11 mouse cellular contexts compared by ENCODE assay signal in the genomic region with DNA sequence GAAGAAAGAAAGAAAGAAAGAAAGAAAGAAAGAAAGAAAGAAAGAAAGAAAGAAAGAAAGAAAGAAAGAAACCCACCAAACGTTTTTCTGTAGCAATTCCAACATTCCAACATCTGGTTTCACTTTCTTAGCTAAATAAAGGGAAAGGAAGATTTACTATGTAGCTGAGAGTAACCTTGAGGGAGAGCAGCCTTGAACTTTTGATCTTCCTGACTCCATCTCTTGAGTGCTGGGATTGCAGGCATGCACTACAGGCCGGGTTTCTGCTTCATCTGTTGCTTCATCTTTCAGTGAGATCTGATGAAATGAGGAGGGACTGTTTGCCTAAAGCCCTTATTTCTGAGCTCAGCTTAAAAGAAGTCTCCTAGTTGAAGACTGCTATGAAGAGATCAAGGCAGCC. TPM values are rescaled to one million over a fixed set of nuclear protein-coding genes. Genes with fewer than 3 reads are reported as not detected.
DNase-seq lines count a peak whose midpoint lies in the region; ATAC-seq and TF ChIP-seq lines count a peak whose summit lies in the region.
"Had no signal": no experiment of that assay in that cellular context is flagged by ENCODE, and none has a peak within 500 bp of the region (broad histone marks: within the 10 kb centered on the region; RNA-seq: fewer than 3 reads in every experiment).

No protein-coding gene starts in this region.

- ATAC-seq in kidney, postnatal 0 days (replicated peaks; ENCODE audit: low FRiP score, low read depth) = no peak
- no peak; the same call in 1 of the 2 replicates for ATAC-seq in embryonic facial prominence, embryonic 12.5 days (ENCODE audit: insufficient number of reproducible peaks, insufficient read depth, low FRiP score, low TSS enrichment)
- peak; percentile 71; the same call in 1 of the 2 replicates for ATAC-seq in limb, embryonic 14.5 days (ENCODE audit: low FRiP score, low read depth)
- ATAC-seq in midbrain, embryonic 11.5 days (ENCODE audit: low FRiP score) = no peak

- H3K4me1 ChIP-seq in kidney, postnatal 0 days (replicated peaks; ENCODE audit: insufficient read depth, low read length) = no peaks in the 10 kb centered on the region
- H3K4me1 ChIP-seq in embryonic facial prominence, embryonic 12.5 days = no peaks in the 10 kb centered on the region; the same call in 1 of the 2 replicates
- 0 out of 2 replicates have a peak, but pooled peaks cover 6% of the 10 kb centered on the region for H3K4me1 ChIP-seq in limb, embryonic 14.5 days (ENCODE audit: control insufficient read depth, insufficient read depth, low read length)
- H3K4me1 ChIP-seq in midbrain, embryonic 11.5 days (ENCODE audit: control insufficient read depth, insufficient read depth, low read length) = no peaks in the 10 kb centered on the region
- H3K4me1 ChIP-seq: hindbrain, embryonic 15.5 days had no signal

- no peaks in the 10 kb centered on the region for H3K27me3 ChIP-seq in kidney, postnatal 0 days (ENCODE audit: insufficient read depth, low read length)
- no peaks in the 10 kb centered on the region for H3K27me3 ChIP-seq in embryonic facial prominence, embryonic 12.5 days
- H3K27me3 ChIP-seq in limb, embryonic 14.5 days (ENCODE audit: control insufficient read depth, insufficient read depth, low read length) = no peaks in the 10 kb centered on the region
- no peaks in the 10 kb centered on the region for H3K27me3 ChIP-seq in midbrain, embryonic 11.5 days (ENCODE audit: control insufficient read depth, insufficient read depth, low read length)

- H3K36me3 ChIP-seq in kidney, postnatal 0 days (ENCODE audit: insufficient read depth, low read length) = no peaks in the 10 kb centered on the region
- no peaks in the 10 kb centered on the region for H3K36me3 ChIP-seq in embryonic facial prominence, embryonic 12.5 days
- no peaks in the 10 kb centered on the region for H3K36me3 ChIP-seq in limb, embryonic 14.5 days (ENCODE audit: control insufficient read depth, insufficient read depth, low read length)
- no peaks in the 10 kb centered on the region for H3K36me3 ChIP-seq in midbrain, embryonic 11.5 days (ENCODE audit: control insufficient read depth, insufficient read depth, low read length)
- H3K36me3 ChIP-seq: hindbrain, embryonic 15.5 days had no signal

- no peak overlapping the region for H3K27ac ChIP-seq in kidney, postnatal 0 days
- H3K27ac ChIP-seq in embryonic facial prominence, embryonic 12.5 days = peak overlapping the region; percentile 69
- H3K27ac ChIP-seq in limb, embryonic 14.5 days (replicated peaks; ENCODE audit: low read depth, low read length) = peak overlapping the region; percentile 73
- no peak overlapping the region for H3K27ac ChIP-seq in gastrocnemius, adult 2 months
- no peak overlapping the region for H3K27ac ChIP-seq in midbrain, embryonic 11.5 days (ENCODE audit: low read depth, low read length)
- H3K27ac ChIP-seq: hindbrain, embryonic 15.5 days had no signal

- TF ChIP-seq CTCF in kidney, postnatal 0 days (IDR thresholded peaks at IDR 0.05; ENCODE audit: low read depth) = no peak
- TF ChIP-seq CTCF in gastrocnemius, adult 2 months (IDR thresholded peaks at IDR 0.05) = no peak

- intact Hi-C loops in gastrocnemius, adult 2 months (cut with DNase I) = no loop called here

- H3K4me3 ChIP-seq in kidney, postnatal 0 days (replicated peaks; ENCODE audit: low read depth, low read length) = no peak overlapping the region
- no peak overlapping the region for H3K4me3 ChIP-seq in embryonic facial prominence, embryonic 12.5 days
- H3K4me3 ChIP-seq in limb, embryonic 14.5 days (replicated peaks; ENCODE audit: low read length) = no peak overlapping the region
- no peak overlapping the region for H3K4me3 ChIP-seq in gastrocnemius, adult 2 months
- H3K4me3 ChIP-seq in midbrain, embryonic 11.5 days (ENCODE audit: low read depth, low read length) = no peak overlapping the region
- H3K4me3 ChIP-seq: hindbrain, embryonic 15.5 days; megakaryocyte, embryonic 14.5 days had no signal

- TF ChIP-seq POLR2A in limb, embryonic 14.5 days (IDR thresholded peaks at IDR 0.05; ENCODE audit: borderline replicate concordance, extremely low read depth, insufficient read depth, insufficient read length) = no peak

- no peak overlapping the region for H3K4me2 ChIP-seq in kidney, postnatal 0 days (ENCODE audit: low read length)
- H3K4me2 ChIP-seq in embryonic facial prominence, embryonic 12.5 days (replicated peaks) = no peak overlapping the region
- H3K4me2 ChIP-seq in limb, embryonic 14.5 days (replicated peaks; ENCODE audit: low read depth, low read length, severe bottlenecking) = no peak overlapping the region
- no peak overlapping the region for H3K4me2 ChIP-seq in midbrain, embryonic 11.5 days
- H3K4me2 ChIP-seq: hindbrain, embryonic 15.5 days had no signal

- no peak overlapping the region for H3K9ac ChIP-seq in kidney, postnatal 0 days (ENCODE audit: low read depth, low read length)
- no peak overlapping the region for H3K9ac ChIP-seq in embryonic facial prominence, embryonic 12.5 days
- H3K9ac ChIP-seq in limb, embryonic 14.5 days (ENCODE audit: low read depth, low read length, severe bottlenecking) = no peak overlapping the region
- H3K9ac ChIP-seq in midbrain, embryonic 11.5 days (ENCODE audit: low read length) = no peak overlapping the region
- H3K9ac ChIP-seq: hindbrain, embryonic 15.5 days had no signal

- H3K9me3 ChIP-seq in kidney, postnatal 0 days (replicated peaks; ENCODE audit: low read length) = no peaks in the 10 kb centered on the region
- no peaks in the 10 kb centered on the region for H3K9me3 ChIP-seq in embryonic facial prominence, embryonic 12.5 days
- H3K9me3 ChIP-seq in limb, embryonic 14.5 days (ENCODE audit: control insufficient read depth, low read length) = no peaks in the 10 kb centered on the region
- no peaks in the 10 kb centered on the region for H3K9me3 ChIP-seq in midbrain, embryonic 11.5 days (ENCODE audit: control insufficient read depth, low read length)
- H3K9me3 ChIP-seq: hindbrain, embryonic 15.5 days had no signal

- DNase-seq in kidney, postnatal 0 days (ENCODE audit: low spot score) = peak; percentile 73
- no peak for DNase-seq in kidney, postnatal 10 days
- DNase-seq in adrenal gland, postnatal 14 days = peak; percentile 27
- peak; percentile 60 for DNase-seq in limb, embryonic 14.5 days (ENCODE audit: low spot score)
- no peak for DNase-seq in gastrocnemius, adult 2 months
- no peak for DNase-seq in midbrain, embryonic 11.5 days (ENCODE audit: low spot score, missing footprints)
- DNase-seq: cerebellum, adult 8-10 months; lung, adult 18-20 months had no signal

- WGBS in kidney, postnatal 0 days = 23% methylated on average over 2 of the region's 2 CpGs
- 18% methylated on average over 2 of the region's 2 CpGs for WGBS in embryonic facial prominence, embryonic 12.5 days
- whole genome bisulfite sequencing in limb, embryonic 14.5 days = 11% methylated on average over 2 of the region's 2 CpGs
- whole genome bisulfite sequencing in midbrain, embryonic 11.5 days = 49% methylated on average over 2 of the region's 2 CpGs

RNA-seq across cellular contexts. Expression of gene Tmem164, which starts 57.8 kb away (rescaled TPM):
- polyA plus RNA-seq in kidney, postnatal 0 days (2015; fragmentation: Nextera tagmentation; extraction: Ambion mirVana) = 33.0 and 36.3 TPM in 2 replicates
- total RNA-seq in adrenal gland, postnatal 14 days (2021) = 37.8 and 39.9 TPM in 2 replicates
- polyA plus RNA-seq in embryonic facial prominence, embryonic 12.5 days (2016; fragmentation: Nextera tagmentation; extraction: Ambion mirVana) = 79.5 and 84.0 TPM in 2 replicates
- 62.2 and 71.4 TPM in 2 replicates for polyA plus RNA-seq in limb, embryonic 14.5 days (2012; rRNA removed)
- 40.1 and 48.1 TPM in 2 replicates for polyA plus RNA-seq in limb, embryonic 14.5 days (2014; fragmentation: Nextera tagmentation; extraction: Ambion mirVana)
- total RNA-seq in gastrocnemius, adult 2 months (2021) = 1 to 10 TPM; 1.7 to 2.9 TPM
- polyA plus RNA-seq in midbrain, embryonic 11.5 days (2014; fragmentation: Nextera tagmentation; extraction: Ambion mirVana) = 24.4 and 26.2 TPM in 2 replicates

Comparison
In these comparisons a context has a peak if more than half of its experiments do, and no peak if none do; other contexts are left out.
1. DNase-seq: peak in kidney, postnatal 0 days (single experiment), adrenal gland, postnatal 14 days (single experiment) and limb, embryonic 14.5 days (single experiment); none in kidney, postnatal 10 days (single experiment), gastrocnemius, adult 2 months (single experiment) and midbrain, embryonic 11.5 days (single experiment).
2. H3K27ac ChIP-seq: peak in embryonic facial prominence, embryonic 12.5 days (single experiment) and limb, embryonic 14.5 days (single experiment); none in kidney, postnatal 0 days (single experiment), gastrocnemius, adult 2 months (single experiment) and midbrain, embryonic 11.5 days (single experiment).